Mouse (Mus musculus): Measurements from ENCODE around the gene Ramp2. TPM values are rescaled to one million over a fixed set of nuclear protein-coding genes. Genes with fewer than 3 reads are reported as not detected.
A peak's percentile ranks its signal among the peaks of the same experiment; 100 is the strongest.

The Ramp2 gene
- total RNA-seq, 2 experiments from 2014 or later = 33.2 to 39.4 TPM

GRCm38 (mm10) chr11:101233240-101233639 is 12.6 kb upstream of the Ramp2 start:
- DNase-seq (ENCODE audit: low spot score in 2 of 2) = no peak
- intact Hi-C loops (cut with DNase I) = no loop called here

- DNase-seq (ENCODE audit: low spot score in 2 of 2) = no peak
These were observed 11.7 kb upstream of the Ramp2 start for GRCm38 (mm10) chr11:101234124-101234523.

GRCm38 (mm10) chr11:101235429-101235828 is 10.4 kb upstream of the Ramp2 start:
- DNase-seq (ENCODE audit: low spot score in 2 of 2) = no peak
- intact Hi-C loops (cut with DNase I) = no loop called here

More at GRCm38 (mm10) chr11:101234124-101234523, 11.7 kb upstream of the Ramp2 start:
- intact Hi-C loops (cut with DNase I) = no loop called here

- intact Hi-C loops (cut with DNase I) = no loop called here
- no peak for DNase-seq (ENCODE audit: low spot score in 2 of 2)
These were observed 9.0 kb upstream of the Ramp2 start for GRCm38 (mm10) chr11:101236782-101237181.

- DNase-seq (ENCODE audit: low spot score in 2 of 2) = peak in 1 of 2 experiments; percentile 48
- intact Hi-C loops (cut with DNase I) = no loop called here
These were observed 7.7 kb upstream of the Ramp2 start for GRCm38 (mm10) chr11:101238071-101238647.

GRCm38 (mm10) chr11:101245071-101245470 is 757 bp upstream of the Ramp2 start:
- no peak for DNase-seq (ENCODE audit: low spot score in 2 of 2)
- intact Hi-C loops (cut with DNase I) = no loop called here

- no peak for DNase-seq (ENCODE audit: low spot score in 2 of 2)
- intact Hi-C loops (cut with DNase I) = no loop called here
These were observed 829 bp downstream of the Ramp2 start for GRCm38 (mm10) chr11:101246702-101247012.

GRCm38 (mm10) chr11:101247521-101248030 is 1.7 kb downstream of the Ramp2 start:
- intact Hi-C loops (cut with DNase I) = loop anchor here (2.0 kb wide), 1 partner anchor 35 kb away; no protein-coding TSS in a partner anchor
- no peak for DNase-seq (ENCODE audit: low spot score in 2 of 2)

- intact Hi-C loops (cut with DNase I) = loop anchor here (2.0 kb wide), 1 partner anchor 36 kb away; no protein-coding TSS in a partner anchor
- peak; percentile 49 to 58 for DNase-seq (ENCODE audit: low spot score in 2 of 2)
These were observed 2.6 kb downstream of the Ramp2 start for GRCm38 (mm10) chr11:101248258-101248994.

- DNase-seq (ENCODE audit: low spot score in 2 of 2) = no peak
- intact Hi-C loops (cut with DNase I) = loop anchor here (5.0 kb wide), 1 partner anchor 51 kb away; the partner anchor contains the start of gene Becn1
These were observed 5.2 kb downstream of the Ramp2 start for GRCm38 (mm10) chr11:101251031-101251430.

GRCm38 (mm10) chr11:101252941-101253340 is 7.1 kb downstream of the Ramp2 start:
- no peak for DNase-seq (ENCODE audit: low spot score in 2 of 2)
- intact Hi-C loops (cut with DNase I) = loop anchor here (5.0 kb wide), 1 partner anchor 49 kb away; the partner anchor contains the start of gene Becn1

GRCm38 (mm10) chr11:101253613-101254389 is 8.0 kb downstream of the Ramp2 start, which contains the start of gene Vps25:
TSS of gene Vps25 (plus strand) at chr11:101253707.
- intact Hi-C loops (cut with DNase I) = loop anchor here (5.0 kb wide), 1 partner anchor 48 kb away; the partner anchor contains the start of gene Becn1

GRCm38 (mm10) chr11:101255826-101256775 is 10.3 kb downstream of the Ramp2 start:
- intact Hi-C loops (cut with DNase I) = no loop called here
- no peak for DNase-seq (ENCODE audit: low spot score in 2 of 2)

More at GRCm38 (mm10) chr11:101253613-101254389, 8.0 kb downstream of the Ramp2 start, which contains the start of gene Vps25:
- DNase-seq (ENCODE audit: low spot score in 2 of 2) = peak; percentile 84 to 86

- intact Hi-C loops (cut with DNase I) = no loop called here
- peak; percentile 78 to 80 for DNase-seq (ENCODE audit: low spot score in 2 of 2)
These were observed 13.5 kb downstream of the Ramp2 start for GRCm38 (mm10) chr11:101259261-101259712.

GRCm38 (mm10) chr11:101259948-101260825 is 14.4 kb downstream of the Ramp2 start, which contains the start of gene Wnk4:
TSS of gene Wnk4 (plus strand) at chr11:101260567.
- intact Hi-C loops (cut with DNase I) = no loop called here
- DNase-seq (ENCODE audit: low spot score in 2 of 2) = no peak

GRCm38 (mm10) chr11:101260826-101261380 is 15.1 kb downstream of the Ramp2 start:
- intact Hi-C loops (cut with DNase I) = no loop called here
- DNase-seq (ENCODE audit: low spot score in 2 of 2) = no peak

- intact Hi-C loops (cut with DNase I) = no loop called here
- no peak for DNase-seq (ENCODE audit: low spot score in 2 of 2)
These were observed 16.6 kb downstream of the Ramp2 start for GRCm38 (mm10) chr11:101262272-101262967.
